Mouse (Mus musculus): Measurements from ENCODE around the gene Mpig6b. TPM values are rescaled to one million over a fixed set of nuclear protein-coding genes. Genes with fewer than 3 reads are reported as not detected.

Mpig6b gene
- polyA plus RNA-seq (2012; rRNA removed) = 0.42 and 0.65 TPM in 2 replicates

GRCm38 (mm10) chr17:35066084-35066483, at the start of gene Mpig6b:
Gene Mpig6b (minus strand): TSS chr17:35066184.

DNA sequence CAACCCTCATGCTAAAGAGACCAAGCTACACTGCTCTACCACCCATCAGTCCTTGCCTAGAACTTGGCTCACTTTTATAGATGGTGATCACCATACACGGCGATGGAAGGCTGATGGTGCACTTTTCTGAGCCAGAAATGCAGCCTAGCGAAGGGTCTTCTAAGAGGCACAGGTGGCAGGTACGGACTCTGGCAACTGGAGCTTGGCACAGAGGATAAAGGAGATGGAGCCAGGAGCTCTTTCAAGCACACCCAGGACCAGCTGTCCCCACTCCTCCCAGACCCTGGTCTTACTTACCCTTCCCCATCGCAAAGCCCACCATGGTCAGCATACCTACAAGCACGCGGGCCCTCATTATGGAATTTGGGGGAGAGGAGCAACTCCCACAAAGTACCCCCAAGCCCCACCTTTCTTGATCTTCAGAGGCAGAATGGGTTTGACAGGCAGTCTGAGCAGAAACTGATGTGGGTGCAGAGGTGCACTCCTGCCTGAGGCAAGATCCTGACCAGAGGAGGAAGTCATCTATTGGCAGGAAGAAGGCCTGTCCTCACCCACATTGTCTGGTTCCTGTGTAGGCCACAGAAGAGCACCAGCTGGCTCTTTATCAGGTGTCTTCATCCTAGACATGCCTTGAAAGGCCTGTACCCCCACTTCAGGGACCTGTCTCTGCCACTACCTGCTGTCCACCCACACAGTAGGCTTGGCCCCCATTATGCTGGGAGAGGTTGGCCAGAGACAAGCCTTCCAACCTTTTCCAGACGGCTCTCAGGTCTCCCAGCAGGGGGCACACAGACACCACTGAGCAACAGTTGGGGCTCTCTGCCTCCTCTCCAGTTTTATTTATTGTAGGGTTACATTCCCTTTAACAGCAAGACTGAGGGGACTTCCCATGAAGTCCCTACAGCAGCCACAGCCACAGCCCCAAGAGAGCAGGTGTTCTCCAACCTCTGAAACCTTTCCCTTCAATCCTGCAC, 49.3 kb upstream of the Mpig6b start, which contains the start of gene Ly6g5b:
TSS of gene Ly6g5b (minus strand) at position 383 of the 974 bp plus-strand sequence.

DNA sequence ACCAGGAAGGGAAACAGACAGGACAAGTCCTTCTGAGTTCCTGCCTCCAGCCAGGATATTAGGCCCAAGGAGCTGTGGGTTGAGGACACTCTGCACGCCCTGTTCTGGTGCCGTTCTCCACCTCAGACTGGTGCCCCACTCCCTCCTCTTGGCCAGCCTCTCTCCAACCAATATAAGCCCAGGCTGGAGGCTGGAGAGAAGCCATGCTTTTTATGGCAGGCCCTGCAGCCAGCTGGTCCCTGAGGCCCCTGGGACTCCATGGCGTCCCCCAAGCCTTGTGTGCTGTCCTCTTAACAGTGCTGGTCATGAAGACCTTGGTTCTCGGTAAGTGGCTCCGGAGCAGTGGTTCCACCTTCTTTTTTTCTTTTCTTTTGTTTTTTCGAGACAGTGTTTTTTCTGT, 42.1 kb upstream of the Mpig6b start, which contains the start of gene Ly6g5c:
TSS of gene Ly6g5c (plus strand) at position 183 of the 400 bp plus-strand sequence.

GRCm38 (mm10) chr17:35088825-35089644, 23.1 kb upstream of the Mpig6b start, which contains the start of gene Abhd16a:
Gene Abhd16a (plus strand): TSS chr17:35089263.

GRCm38 (mm10) chr17:35085208-35085865, 19.4 kb upstream of the Mpig6b start, which contains the start of gene Ly6g6f:
Gene Ly6g6f (minus strand): TSS chr17:35085610.

GRCm38 (mm10) chr17:35077786-35078233, 11.8 kb upstream of the Mpig6b start, which contains the start of gene Ly6g6d:
Gene Ly6g6d (minus strand): TSS chr17:35078065.

GRCm38 (mm10) chr17:35076507-35077176, 10.7 kb upstream of the Mpig6b start, which contains the start of gene Ly6g6e:
Gene Ly6g6e (plus strand): TSS chr17:35076902.

DNA sequence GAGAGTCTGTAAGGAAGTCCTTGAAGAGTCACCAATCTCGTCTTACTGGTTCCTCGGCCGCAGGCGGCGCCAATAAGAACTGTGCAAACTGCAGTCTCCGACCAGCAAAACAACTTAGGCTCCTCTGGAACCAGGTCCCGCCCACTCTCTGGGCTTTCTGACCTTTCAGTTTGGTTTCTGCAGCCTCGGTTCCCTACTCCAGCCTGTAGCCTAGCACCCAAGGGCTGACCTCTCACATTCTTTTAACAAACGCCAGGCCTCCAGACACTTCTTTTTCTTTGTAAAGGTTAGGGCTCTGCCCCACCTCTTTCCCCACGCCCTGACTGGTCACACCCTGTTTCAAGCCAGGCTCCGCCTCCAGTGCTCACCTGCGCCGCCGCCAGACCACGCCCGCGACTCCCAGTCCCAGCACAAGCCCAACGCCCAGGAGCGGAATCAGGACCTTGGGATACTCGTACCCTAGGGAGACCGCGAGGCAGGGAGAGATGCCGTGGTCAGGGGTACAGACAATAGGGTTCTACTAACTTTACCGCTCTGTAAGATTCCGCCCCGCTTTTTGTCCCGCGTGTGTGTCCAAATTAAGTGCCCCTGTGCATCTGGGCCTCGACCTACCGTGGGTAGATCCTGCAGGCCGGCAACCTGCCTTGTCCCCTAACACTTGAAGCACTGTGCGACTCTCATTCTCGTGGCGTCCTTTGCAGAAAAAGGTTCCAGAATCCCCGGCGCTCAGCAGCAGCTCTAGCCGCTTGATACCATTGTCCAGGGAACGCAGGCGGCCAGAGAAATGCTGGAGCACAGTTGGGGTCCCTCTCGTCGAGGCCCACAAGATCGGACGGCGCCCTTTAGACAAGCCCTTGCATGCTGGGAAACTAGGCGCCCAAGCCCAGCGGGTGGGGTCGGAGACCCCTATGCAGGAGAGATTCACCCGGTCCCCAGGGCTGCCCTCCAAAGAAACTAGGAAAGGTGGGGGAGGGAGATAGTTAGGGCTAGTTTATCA, 735 bp downstream of the Mpig6b start, which contains the start of gene Ly6g6c:
TSS of gene Ly6g6c (plus strand) at position 438 of the 997 bp plus-strand sequence.

GRCm38 (mm10) chr17:35058911-35059892, 6.8 kb downstream of the Mpig6b start, which contains the start of gene Ddah2:
Gene Ddah2 (plus strand): TSS chr17:35059035.

GRCm38 (mm10) chr17:35049561-35050016, 16.4 kb downstream of the Mpig6b start, which contains the start of gene Clic1:
Gene Clic1 (plus strand): TSS chr17:35049966.

DNA sequence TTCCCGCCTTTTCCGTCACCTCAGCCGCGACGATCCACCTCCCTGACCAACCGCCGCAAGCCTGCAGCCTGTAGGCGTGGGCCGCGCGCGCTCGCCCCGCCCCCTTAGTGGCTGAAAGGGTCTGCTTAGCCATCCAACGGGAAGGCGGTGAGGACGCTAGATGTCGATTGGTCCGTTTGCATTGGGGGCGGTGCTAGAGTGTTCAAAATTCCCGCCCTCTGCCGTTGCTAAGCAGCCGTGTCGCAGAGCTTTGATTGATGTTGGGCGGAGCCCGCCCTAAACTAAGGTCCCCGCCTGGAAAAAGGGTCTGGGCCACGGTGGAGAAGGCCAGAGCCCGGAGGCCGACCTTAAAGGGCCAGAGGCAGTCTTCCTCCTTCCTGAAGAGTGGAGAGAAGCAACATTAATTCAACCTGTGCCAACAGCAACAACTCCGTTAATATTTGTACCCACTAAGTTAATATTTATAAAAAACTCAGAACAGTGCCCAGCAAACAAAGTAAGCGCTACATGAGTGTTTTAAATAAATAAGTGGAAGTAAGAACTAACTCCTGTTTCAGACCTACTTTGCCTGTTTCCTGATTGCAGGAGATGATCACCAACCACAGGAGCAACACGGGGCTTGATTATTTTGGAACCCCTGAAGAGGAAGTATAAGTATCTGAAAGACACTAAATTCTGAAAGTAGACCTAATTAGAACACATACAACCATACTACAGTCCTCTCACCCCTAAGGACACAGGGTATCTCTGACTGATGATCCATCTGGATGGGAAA, 19.1 kb downstream of the Mpig6b start, which contains the start of gene Msh5:
TSS of gene Msh5 (minus strand) at position 65 of the 775 bp plus-strand sequence.

GRCm38 (mm10) chr17:35027277-35028068, 38.5 kb downstream of the Mpig6b start, which contains the start of gene Sapcd1:
Gene Sapcd1 (minus strand): TSS chr17:35028016.

DNA sequence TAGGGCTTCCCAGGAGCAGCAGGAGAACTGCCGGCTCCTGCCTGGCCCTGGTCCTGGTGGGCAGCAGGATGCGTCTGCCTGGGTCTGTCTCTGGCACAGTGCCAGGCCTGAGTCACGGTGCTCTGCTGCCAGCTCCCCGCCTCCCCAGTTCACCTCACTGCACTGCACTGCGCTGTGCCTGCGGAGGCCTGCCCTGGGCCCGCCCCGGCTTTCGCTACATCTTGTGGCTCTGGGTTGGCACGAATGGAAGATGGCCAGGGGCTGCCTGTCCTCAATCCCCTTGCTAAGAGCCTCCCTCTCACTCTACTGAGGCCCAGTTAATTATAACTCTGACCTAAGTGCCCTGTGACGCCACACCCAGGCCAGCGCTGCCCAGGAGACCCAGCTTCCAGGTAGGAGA, 49.6 kb downstream of the Mpig6b start, which contains the start of gene Vwa7:
TSS of gene Vwa7 (plus strand) at position 204 of the 400 bp plus-strand sequence.

Measured in stomach, adult 2 months (tissue).